ENCODE assay signal across 12 mouse cellular contexts in genomic region chr7:98667956-98668746, GRCm38 (mm10). TPM values are rescaled to one million over a fixed set of nuclear protein-coding genes. Genes with fewer than 3 reads are reported as not detected.
DNase-seq lines count a peak whose midpoint lies in the region; ATAC-seq lines count a peak whose summit lies in the region.
"Had no signal": no experiment of that assay in that cellular context is flagged by ENCODE, and none has a peak within 500 bp of the region (broad histone marks: within the 10 kb centered on the region; RNA-seq: fewer than 3 reads in every experiment).

No protein-coding gene starts in this region.

- no peaks in the 10 kb centered on the region for H3K36me3 ChIP-seq in limb, embryonic 12.5 days
- no peaks in the 10 kb centered on the region for H3K36me3 ChIP-seq in heart, embryonic 12.5 days
- H3K36me3 ChIP-seq: hindbrain, embryonic 15.5 days had no signal

- H3K9ac ChIP-seq in limb, embryonic 12.5 days (replicated peaks), result no peak overlapping the region
- no peak overlapping the region for H3K9ac ChIP-seq in heart, embryonic 12.5 days
- H3K9ac ChIP-seq: hindbrain, embryonic 15.5 days had no signal

- ATAC-seq in limb, embryonic 12.5 days (ENCODE audit: insufficient number of reproducible peaks, insufficient read depth, low FRiP score, low TSS enrichment, low read depth), result peak; percentile 65; the same call in 1 of the 2 replicates
- ATAC-seq in heart, embryonic 12.5 days (ENCODE audit: insufficient number of reproducible peaks, low FRiP score), result no peak

- H3K4me2 ChIP-seq in limb, embryonic 12.5 days, result no peak overlapping the region
- no peak overlapping the region for H3K4me2 ChIP-seq in heart, embryonic 12.5 days
- H3K4me2 ChIP-seq: hindbrain, embryonic 15.5 days had no signal

- H3K4me3 ChIP-seq in limb, embryonic 12.5 days (replicated peaks), result no peak overlapping the region
- no peak overlapping the region for H3K4me3 ChIP-seq in heart, embryonic 12.5 days
- H3K4me3 ChIP-seq: hindbrain, embryonic 15.5 days; megakaryocyte, embryonic 14.5 days had no signal

- intact Hi-C loops in gastrocnemius, postnatal 14 days (cut with DNase I; ENCODE audit: low total_unique reads), result no loop called here

- WGBS in limb, embryonic 12.5 days, result 55% methylated on average over 6 of the region's 6 CpGs
- WGBS in heart, embryonic 12.5 days, result 62% methylated on average over 6 of the region's 6 CpGs

- H3K4me1 ChIP-seq in limb, embryonic 12.5 days (replicated peaks), result peaks cover 40% of the 10 kb centered on the region
- peaks cover 36% of the 10 kb centered on the region for H3K4me1 ChIP-seq in heart, embryonic 12.5 days (replicated peaks)
- H3K4me1 ChIP-seq: hindbrain, embryonic 15.5 days had no signal

- H3K27ac ChIP-seq in limb, embryonic 12.5 days, result peak overlapping the region; percentile 77
- H3K27ac ChIP-seq in heart, embryonic 12.5 days (ENCODE audit: poor library complexity, severe bottlenecking), result no peak overlapping the region
- H3K27ac ChIP-seq: hindbrain, embryonic 15.5 days had no signal

- H3K9me3 ChIP-seq in limb, embryonic 12.5 days, result no peaks in the 10 kb centered on the region
- H3K9me3 ChIP-seq in heart, embryonic 12.5 days (replicated peaks), result no peaks in the 10 kb centered on the region
- H3K9me3 ChIP-seq: hindbrain, embryonic 15.5 days had no signal

- 0 out of 2 replicates have a peak, but pooled peaks cover 3% of the 10 kb centered on the region for H3K27me3 ChIP-seq in limb, embryonic 12.5 days
- no peaks in the 10 kb centered on the region for H3K27me3 ChIP-seq in heart, embryonic 12.5 days (replicated peaks)
- H3K27me3 ChIP-seq: hindbrain, embryonic 15.5 days had no signal

- peak; percentile 32 for DNase-seq in gastrocnemius, adult 18-20 months (ENCODE audit: low spot score)
- DNase-seq in gastrocnemius, postnatal 14 days, result no peak
- DNase-seq in 3134 (ENCODE audit: extremely low read depth, insufficient read length, low spot score), result peak; percentile 64
- DNase-seq in embryo, embryonic 11.5 days (ENCODE audit: low read depth, low spot score), result peak; percentile 47
- DNase-seq in layer of hippocampus, adult 8-10 months (ENCODE audit: low spot score in 2 of 2), result no peak
- DNase-seq in frontal cortex, postnatal 25 days (ENCODE audit: low spot score in 2 of 2), result no peak
- DNase-seq: B cell, adult 2 months; kidney, postnatal 14 days had no signal

RNA-seq across cellular contexts. Expression of gene Emsy, which starts 11.6 kb away (rescaled TPM):
- total RNA-seq in gastrocnemius, adult 18-20 months (2021), result 10 to 100 TPM; 14.2 to 18.5 TPM
- 10 to 100 TPM; 19.2 to 19.4 TPM for total RNA-seq in gastrocnemius, postnatal 14 days (2021)
- 28.4 and 37.1 TPM in 2 replicates for polyA plus RNA-seq in limb, embryonic 12.5 days (2016; fragmentation: Nextera tagmentation; extraction: Ambion mirVana)
- total RNA-seq in layer of hippocampus, adult 8-10 months (2022), result 10 to 100 TPM; 56.5 to 76.9 (median 72.2) TPM
- 28.2 and 34.1 TPM in 2 replicates for polyA plus RNA-seq in heart, embryonic 12.5 days (2016; fragmentation: Nextera tagmentation; extraction: Ambion mirVana)

RNA-seq across cellular contexts. Expression of gene Thap12, which starts 34.8 kb away (rescaled TPM):
- 100 to 1,000 TPM; 125 to 134 TPM for total RNA-seq in gastrocnemius, adult 18-20 months (2021)
- 10 to 100 TPM; 72.2 to 81.4 TPM for total RNA-seq in gastrocnemius, postnatal 14 days (2021)
- polyA plus RNA-seq in limb, embryonic 12.5 days (2016; fragmentation: Nextera tagmentation; extraction: Ambion mirVana), result 85.5 and 89.9 TPM in 2 replicates
- 10 to 100 TPM; 64.1 to 80.3 (median 70.4) TPM for total RNA-seq in layer of hippocampus, adult 8-10 months (2022)
- 49.2 and 50.1 TPM in 2 replicates for polyA plus RNA-seq in heart, embryonic 12.5 days (2016; fragmentation: Nextera tagmentation; extraction: Ambion mirVana)

Comparison
In these comparisons a context has a peak if more than half of its experiments do, and no peak if none do; other contexts are left out.
1. DNase-seq: peak in gastrocnemius, adult 18-20 months (single experiment), 3134 (single experiment) and embryo, embryonic 11.5 days (single experiment); none in gastrocnemius, postnatal 14 days (single experiment), layer of hippocampus, adult 8-10 months (0 of 2) and frontal cortex, postnatal 25 days (0 of 2).